Mouse (Mus musculus): ENCODE data around the gene Crybb3.

Gene Crybb3

DNA sequence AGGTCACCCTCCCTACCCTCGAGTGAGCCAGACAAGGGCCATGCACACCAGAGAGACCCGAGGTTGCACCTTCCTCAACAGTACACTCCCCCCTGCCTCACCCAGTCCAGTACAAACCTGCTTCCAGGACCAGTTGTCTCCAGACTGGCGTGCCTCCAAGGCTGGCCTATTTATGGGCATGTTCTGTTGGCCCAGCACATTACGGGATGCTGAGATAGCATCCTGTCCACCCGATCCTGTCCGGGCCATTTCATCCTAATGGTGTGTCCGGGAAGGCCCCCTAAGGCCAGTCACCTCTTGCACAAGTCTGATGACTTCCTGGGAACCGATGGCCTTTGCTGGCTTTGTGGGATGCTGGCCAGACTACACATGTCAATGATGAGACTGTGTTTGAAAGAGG lies at the start of gene Crybb3:
Crybb3 (minus strand) TSS at position 146 of the 400 bp plus-strand sequence.
- DNase-seq = no peak

DNA sequence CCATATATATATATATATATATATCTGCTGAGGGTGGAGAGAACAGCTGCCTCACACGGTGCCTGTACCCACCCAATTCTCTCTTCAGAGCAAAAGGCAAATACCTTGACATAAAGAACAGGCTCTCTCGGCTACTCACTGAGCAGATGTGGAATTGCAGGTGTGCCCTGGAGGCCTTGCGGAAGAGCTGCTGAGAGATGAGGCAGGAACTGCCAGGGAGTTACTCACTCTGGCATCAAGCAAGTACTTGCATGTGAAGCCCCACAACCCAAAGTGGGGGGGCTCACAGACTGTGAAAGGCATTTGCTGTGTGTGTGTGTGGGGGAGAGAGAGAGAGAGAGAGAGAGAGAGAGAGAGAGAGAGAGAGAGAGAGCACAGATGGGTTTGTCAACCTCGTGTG lies 47.0 kb upstream of the Crybb3 start:
- no peak for DNase-seq

DNA sequence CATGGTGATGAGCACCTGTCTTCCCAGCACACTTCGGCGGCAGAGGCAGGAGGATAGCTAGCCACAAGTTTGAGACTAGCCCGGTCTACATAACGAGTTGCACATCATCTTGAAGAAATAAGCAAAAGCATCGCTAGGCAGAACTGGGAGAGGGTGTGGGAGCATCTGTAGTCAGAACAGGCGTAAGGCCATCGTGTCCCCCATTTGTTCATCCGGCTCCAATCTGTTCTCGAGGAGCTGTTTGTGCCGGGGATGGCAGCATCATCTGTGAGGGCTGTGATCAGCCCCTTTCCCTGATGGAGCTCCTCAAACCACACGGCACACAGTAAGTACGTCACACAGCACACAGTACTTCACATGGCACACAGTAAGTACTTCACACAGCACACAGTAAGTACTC lies 45.1 kb upstream of the Crybb3 start:
- DNase-seq = no peak

DNA sequence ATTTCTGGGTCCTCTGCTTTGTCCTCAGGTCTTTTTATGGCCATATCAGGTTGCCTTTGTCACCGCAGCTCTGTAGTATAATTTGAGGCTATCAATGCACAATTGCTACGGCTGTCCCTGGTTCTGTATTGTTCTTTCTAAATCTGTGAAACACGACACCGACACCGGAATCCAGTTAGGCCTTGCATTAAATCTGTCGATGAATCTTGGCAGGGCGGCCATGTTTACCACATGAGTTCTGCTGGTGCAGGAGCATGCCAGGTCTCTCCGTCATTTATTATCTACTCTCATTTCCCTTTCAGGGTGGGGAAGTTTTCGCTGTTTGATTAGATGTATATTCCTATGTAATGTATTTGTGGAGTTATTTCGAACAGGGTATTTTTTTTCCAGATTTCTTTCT lies 42.3 kb upstream of the Crybb3 start:
- no peak for DNase-seq

DNA sequence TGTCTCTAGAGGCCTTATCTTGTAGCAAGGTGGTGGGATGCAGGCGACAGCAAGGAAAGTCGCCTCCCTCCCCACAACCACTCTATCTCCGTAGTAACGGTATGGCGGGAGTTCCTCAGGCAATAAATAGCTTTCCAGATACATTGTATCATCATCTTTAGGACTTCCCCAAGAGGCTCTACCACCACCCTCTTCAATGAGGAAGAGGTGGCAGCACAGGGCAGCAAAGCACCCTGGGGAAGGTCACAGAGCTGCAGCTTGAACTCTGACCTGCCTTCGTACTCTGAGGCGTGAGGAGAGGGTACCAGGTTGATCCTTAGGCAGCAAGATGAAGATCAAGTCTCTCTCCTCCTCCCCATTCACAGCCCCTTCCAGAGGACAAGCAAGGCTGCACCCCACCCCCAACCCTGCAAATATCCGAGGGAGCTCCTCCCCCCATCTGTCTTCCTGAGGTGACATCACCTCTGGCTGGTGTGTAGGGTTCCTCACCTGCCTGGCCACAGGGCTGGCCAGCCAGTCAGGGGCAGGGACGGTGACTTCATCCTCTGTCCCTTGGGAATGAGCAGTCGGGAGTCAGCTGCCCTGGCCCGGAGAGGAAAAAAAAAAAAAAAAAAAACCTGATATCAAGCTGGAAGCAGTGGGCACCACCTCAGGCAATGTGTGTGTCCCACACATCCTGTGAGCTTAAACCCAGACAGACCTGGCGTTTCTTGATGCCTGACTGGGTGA lies 41.1 kb upstream of the Crybb3 start:
- DNase-seq = no peak

DNA sequence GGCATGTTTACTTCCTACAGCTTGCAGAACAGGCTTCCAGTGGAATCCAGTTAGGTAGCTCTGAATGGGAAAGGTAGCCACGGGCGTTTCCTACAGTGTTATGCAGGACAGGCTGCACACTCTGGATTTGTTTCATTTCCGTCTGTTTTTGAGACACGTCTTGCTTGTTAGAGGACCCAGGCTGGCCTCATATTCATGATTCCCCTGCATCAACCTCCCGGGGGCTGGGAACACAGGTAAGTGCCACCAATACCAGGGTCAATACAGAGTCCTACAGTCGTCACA lies 40.1 kb upstream of the Crybb3 start:
- no peak for DNase-seq

DNA sequence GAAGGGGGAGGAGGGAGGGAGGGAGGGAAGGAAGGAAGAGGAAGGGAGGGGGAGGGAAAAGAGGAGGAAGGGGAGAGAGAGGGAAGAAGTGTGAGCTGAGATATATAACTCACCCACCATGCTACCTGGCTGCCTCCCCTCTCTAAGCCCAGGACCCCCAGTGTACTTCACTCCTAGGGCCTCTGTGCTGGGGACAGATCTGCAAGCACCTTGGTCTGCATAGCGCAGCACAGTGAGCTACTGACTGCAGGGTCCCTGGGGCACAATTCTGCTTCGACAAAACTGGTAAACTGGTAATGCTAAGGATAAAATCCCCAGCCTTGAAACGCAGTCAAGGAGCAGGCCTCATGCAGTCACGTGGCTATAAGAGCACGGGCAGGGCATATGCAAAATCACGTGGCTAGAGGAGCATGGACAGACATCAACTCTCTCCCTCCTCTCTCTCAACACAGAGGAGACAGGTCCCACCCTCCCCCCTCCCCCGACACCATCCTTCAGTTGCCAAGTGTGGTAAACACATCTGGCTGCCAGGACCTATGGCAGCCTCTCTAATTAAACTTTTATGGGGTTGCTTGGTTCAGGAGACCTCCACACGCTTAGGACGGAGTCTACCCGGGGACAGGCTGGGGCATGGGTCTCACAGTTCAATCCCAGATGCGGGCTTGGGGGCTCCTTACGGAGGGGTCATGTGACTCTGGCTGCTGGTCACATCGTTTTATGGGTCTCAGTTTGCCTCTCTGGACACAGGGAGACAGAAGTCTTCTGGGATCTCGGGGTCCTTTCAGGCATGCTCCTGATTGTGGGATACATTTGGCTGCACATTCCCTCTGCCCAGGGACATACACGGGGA lies 39.6 kb upstream of the Crybb3 start:
- no peak for DNase-seq

DNA sequence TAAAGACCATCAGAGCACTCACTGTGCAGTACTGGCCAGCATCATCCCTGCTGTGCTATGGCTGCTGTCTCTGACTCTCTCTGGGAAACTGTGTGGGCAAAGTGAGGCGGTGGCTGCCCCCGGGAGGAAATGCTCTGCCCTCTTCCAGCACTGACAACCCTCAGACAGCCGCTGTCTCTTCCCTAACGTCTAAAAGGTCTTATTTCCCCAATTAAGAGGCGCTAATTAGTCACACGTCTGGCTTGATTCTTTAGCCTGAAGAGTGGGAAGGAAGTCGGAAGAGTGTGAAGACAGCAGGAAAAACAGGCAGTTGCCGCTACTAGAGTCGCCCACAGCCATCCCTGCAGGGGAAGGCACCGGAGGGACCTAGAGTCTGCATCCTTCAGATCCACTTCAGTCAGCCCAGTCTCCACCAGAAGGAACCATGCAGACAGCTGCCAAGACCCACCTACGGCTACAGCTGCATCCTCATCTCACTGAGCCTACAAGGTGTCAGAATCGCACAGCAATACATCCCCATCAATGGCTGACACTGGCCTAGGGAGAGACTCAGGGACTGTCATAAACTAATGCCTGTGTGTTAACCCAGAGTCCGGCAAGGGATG lies 38.6 kb upstream of the Crybb3 start:
- no peak for DNase-seq

DNA sequence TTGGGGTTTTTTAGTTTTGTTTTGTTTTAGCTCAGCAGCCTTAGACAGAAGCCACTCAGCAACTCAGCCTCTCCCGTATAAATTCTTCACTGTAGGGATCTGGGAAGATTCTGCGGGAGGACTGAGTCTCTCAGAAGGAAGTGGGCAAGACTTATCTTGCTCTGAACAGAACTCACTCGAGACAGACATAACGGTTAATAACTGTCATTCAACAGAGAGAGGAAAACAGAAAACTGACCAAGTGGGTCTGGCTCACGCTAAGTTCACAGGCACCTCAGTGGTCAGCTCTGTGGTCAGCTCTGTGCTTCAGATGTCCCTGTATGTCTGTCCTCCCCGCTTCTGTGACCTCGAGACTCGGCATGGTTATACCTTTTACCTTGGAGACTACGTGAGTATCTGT lies 37.9 kb upstream of the Crybb3 start:
- no peak for DNase-seq

DNA sequence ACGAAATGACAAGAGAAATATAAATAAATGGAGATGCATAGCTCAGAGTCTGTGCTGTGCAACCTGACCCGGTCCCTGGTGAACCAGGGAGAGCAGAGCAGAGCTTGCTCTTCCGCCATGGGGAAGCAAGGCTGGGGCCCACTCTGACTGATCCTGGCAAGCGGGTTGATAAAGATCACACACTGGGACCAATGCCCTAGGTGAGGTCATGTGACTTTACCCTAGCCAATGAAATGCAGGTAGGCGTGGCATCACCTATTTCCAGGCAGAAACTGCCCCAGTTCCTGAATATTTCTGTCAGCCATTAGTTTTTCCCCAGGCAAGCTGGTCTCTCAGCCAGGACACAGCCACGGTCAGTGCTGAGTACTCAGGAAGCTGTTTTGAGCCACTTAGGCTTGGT lies 37.3 kb upstream of the Crybb3 start:
- DNase-seq = no peak

DNA sequence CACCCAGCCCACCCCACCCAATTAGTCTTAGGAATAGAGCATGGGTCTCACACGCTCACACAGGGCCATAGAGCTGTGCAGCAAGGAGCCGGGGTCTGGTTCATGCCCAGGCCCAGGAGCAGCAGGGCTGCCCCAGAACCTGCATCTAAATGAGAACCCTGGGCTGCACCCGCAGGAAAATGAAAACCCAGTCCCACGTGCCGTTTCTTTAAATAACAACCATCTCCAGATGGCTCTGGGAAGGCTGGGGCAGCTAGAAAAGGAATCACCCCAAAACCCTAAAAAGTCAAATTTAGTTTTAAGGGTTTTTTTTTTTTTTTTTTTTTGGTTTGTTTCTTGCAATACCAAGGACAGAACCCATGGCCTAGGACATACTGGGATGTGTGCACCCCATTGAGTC lies 36.0 kb upstream of the Crybb3 start:
- DNase-seq = no peak

DNA sequence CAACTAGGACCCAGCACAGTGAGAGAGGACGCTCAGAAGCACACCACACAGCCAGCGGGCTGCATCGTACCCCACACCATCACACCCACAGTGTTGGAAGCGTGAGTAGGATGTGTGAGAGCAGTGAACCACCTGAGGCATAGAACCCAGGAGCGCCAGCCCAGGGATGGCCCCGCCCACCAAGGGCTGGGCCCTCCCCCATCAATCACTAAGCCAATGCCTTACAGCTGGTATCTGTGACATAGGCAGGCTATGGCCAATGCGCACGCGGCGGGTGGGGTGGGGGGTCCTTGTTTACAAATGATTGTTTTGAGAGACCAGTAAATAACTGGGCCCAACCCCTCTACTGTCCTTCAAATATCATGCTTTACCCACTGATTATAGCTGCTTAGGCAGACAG lies 34.5 kb upstream of the Crybb3 start:
- DNase-seq = no peak

DNA sequence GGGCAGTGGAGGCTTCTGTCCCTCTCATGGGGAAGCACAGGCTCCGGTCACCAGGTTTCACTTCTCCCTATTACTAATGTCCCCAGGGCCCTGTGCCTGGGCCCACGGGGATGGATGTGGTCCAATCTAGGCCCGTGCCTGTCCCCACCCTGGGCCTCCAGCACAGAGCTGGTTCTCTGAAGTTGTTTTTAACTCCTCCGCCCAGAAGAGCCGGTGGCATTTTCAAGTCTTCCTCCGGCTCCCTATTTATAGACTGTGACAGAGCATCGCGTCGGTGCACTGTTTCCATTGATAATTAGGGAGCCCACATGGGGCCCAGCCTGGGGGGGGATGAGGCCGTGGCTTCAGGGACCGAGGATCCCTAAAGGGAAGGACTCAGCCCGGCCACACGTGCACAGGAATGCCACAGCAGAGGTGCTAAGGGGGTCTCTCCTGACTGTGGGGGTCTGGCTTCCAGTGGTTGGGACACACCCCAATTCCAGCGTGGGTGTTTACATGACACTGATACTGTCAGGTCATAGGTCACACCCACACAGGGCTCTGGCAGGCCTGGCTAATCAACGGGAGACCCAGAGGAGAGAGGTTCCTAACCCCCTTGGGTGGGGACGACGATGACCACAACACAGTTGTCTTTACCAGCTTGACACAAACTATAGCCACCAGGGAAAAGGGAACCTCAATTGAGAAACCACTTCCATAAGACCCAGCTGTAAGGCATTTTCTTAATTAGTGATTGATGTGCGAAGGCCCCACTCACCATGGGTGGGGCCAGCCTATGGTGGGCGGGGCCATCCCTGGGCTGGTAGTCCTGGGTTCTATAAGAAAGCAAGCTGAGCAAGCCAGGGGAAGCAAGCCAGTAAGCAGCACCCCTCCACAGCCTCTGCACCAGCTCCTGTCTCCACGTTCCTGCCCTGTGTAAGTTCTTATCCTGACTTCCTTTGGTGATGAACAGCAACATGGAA lies 33.2 kb upstream of the Crybb3 start:
- DNase-seq = no peak

DNA sequence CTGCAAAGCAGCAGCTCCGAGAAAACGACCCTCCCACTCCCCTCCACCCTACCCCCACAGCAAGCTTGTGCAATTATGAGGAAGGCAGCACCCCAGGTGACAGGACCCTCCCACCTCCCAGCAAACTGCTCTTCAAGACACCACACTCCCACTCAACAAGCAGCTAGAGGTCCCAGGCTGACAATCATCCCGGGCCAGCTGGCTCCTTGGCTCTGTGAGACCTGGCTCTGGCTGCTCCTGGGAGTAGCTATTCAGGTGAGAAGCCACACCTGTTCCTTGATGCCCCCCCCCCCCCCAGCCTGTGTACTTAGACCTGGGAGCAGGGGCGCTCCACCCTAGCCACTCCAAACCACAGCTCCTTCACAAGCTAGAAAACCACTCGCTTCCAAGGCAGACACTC lies 31.7 kb upstream of the Crybb3 start:
- DNase-seq = no peak

DNA sequence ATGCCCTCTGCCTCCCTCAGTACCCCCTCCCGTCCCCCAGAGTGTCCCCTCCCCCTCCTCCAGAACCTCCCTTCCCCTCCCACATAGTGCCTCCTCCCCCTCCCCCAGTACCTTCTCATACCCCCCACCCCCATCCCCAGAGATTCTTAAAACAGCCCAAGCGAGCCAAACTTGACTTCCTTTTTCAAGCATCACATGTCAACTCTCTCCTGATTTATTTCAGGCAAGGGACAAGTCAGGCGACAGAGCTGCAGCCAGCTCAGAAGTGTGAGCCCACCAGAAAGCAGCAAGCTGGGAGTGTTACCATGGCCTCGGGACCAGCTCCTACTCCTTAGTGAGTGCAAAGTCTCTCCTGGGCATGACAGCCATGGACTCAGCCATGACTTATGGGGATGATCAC lies 30.0 kb upstream of the Crybb3 start:
- DNase-seq = no peak

DNA sequence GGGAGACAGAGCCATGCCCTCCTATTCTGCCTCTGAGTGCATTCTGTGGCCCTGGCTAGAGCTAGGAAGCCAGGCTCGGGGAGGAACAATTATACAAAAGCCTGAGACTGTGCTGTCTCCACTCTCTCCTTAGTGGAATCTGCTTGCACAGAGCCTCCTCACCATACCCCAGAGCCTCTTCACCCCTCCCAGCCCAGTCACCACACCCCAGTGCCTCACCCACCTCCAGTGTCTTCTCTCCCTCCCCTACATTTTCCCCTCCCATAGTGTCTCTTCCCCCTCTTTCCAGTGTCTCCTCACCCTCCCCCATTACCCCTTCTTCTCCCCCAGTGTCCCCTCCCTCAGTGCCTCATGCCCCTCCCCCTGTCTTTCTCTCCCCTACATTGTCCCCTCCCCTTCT lies 29.5 kb upstream of the Crybb3 start:
- no peak for DNase-seq

DNA sequence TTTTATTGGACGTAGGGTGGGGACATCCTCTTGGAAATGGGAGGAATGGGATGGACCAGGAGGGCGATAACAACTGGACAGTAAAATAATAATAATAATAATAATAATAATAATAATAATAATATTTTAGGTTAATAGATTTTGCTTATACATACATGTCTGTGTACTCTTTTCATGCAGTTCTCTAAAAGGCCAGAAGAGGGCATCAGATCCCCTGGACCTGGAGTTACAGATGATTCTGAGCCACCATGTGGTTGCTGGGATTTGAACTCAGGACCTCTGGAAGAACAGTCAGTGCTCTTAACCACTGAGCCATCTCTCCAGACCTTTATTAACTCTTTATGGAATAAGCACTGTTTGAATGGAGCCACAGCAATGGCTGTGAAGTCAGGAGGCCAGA lies 28.3 kb upstream of the Crybb3 start:
- peak; percentile 37 for DNase-seq

DNA sequence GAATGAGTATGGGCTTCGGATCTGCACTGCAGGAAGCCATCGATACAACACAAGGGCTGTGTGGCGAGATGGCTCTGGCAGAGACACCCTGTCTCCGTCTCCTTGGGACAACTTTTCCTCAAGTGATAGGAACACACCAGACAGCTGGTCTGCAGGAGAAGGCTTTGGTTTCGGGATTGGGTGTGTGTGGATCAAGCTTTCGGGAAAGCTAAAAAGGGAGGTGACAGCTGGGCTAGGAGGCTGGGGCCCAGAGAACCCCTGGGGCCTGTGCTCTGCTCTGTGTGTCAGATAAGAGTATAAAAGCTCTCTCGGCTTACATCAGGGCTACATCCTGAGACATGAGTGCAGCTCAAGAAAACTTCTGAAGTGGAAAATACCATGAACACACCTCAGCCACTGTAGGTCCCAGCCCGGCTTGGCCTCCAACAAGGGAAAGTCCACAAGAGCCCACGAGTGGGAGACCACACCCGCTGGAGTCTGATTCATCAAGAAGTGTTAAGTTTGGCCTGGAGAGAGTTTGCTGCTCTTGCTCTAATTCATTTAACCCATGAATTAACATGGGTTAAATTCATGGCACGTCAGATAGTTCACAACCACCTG lies 26.9 kb upstream of the Crybb3 start:
- no peak for DNase-seq

DNA sequence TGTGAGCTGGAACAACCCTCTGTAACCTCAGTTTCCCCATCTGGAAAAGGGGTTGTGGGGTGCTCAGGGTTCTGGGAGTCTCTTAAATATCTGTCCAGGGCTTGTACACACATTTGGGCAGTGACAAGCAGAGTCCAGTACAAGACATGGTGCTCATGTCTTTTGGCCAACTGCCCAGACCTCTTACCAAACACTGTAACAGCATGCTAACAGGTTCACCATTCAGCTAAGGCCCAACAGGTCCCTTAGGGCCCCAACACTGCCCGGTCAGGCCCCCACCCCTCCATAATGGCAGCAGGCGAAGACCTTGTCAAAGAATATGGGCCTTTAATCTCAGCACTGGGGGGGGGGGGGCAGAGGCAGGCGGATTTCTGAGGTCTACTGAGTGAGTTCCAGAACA lies 26.3 kb upstream of the Crybb3 start:
- no peak for DNase-seq

DNA sequence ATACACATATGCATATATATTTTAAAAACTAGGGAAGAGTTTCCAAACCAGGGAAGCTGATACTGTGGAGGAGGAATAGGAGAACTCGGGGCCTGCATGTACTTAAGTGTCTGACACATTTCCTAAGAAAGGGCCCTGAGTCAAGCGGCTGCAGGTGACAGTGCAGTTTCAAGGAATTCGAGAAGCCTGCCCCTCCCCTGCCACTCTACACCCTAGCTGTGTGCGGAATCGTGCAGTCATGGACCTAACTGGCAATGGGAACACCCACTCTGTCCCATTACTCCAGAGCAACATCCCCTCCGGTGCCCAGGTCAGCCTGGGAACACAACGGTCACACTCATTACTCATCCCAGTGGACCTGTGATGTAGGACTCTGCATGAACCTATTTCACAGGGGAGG lies 25.2 kb upstream of the Crybb3 start:
- no peak for DNase-seq

DNA sequence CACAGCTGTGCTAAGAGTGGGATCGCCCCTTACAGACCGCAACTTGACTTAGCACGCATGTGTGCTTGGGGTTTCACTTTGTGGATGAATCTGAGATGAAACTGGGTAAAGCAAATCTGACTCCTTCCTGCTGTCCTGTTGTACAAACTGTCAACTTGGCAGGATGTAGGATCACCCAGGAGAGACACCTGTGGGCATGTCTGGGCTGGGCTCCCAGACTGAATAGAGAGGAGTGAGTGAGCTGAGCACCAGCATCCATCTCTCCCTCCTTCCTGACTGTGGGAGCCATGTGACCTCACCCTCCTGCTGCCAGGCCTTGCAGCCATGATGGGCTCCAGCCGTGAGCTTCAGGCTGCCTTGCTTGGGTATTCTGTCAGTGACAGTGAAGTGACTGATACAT lies 24.1 kb upstream of the Crybb3 start:
- no peak for DNase-seq

DNA sequence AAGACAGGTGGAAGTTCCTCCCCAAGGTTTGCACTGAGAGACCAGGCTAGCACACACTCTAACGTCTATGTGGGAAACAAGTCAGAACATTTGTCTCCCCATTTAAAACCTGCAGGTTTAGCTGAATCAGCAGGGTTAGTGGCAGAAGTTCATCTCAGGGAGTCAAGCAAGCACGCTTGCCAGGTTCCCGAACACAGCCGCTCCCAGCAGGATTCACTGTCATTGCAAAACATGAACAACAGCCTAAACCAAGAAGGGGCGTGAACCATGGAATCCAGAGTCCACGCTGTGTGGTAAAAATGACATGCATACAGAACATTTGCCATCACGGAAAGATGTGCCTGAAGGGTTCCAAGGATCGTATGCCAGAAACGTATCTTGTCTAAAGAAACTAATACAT lies 23.7 kb upstream of the Crybb3 start:
- DNase-seq = no peak

DNA sequence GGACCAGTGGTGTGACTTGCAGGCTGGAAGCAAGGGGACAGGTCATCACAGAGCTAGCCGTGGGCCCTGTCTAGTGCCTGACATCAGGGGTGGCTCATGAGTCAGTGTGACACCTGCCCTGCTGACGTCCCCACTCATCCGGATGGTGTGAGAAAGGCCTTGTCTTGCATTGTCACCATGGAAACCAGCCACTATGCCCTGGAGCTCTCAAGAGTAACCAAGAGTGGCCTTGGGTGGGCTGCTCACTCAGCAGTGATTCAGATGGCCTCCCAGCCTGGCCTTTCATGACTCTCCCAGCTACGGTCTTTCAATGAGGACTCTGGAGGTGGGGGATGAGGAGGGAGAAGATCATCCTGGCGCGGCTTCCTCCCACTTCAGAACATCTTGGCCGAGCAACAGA lies 21.1 kb upstream of the Crybb3 start:
- DNase-seq = no peak

Data from thymus, postnatal 14 days (tissue).